Mouse (Mus musculus) thymus, adult 2 months (tissue): ENCODE measurements around the gene Klk15. TPM values are rescaled to one million over a fixed set of nuclear protein-coding genes. Genes with fewer than 3 reads are reported as not detected.
A peak's percentile ranks its signal among the peaks of the same experiment; 100 is the strongest.

ENCODE experiments used
- DNase-seq: peaks from one replicate; pipeline ENCODE4 v3.0.0; 2021
- H3K27ac ChIP-seq: fragments of 200-500 bp; 2 replicates; pipeline ENCODE4 v1.5.1; 2012; ENCODE audit warnings: low read length, control low read depth; ENCODE audit not compliant: control insufficient read depth, insufficient read depth
- H3K27me3 ChIP-seq: fragments of 200-500 bp; 2 replicates; pipeline ENCODE4 v1.6.1; 2012; ENCODE audit warnings: mild to moderate bottlenecking, low read length, moderate library complexity, mixed read lengths; ENCODE audit not compliant: control insufficient read depth, insufficient read depth
- H3K36me3 ChIP-seq: fragments of 200-500 bp; 2 replicates; pipeline ENCODE4 v1.6.1; 2012; ENCODE audit warnings: mild to moderate bottlenecking, low read length, moderate library complexity; ENCODE audit not compliant: control insufficient read depth, insufficient read depth
- H3K4me1 ChIP-seq: fragments of 200-500 bp; replicated peaks from 2 replicates; pipeline ENCODE4 v1.6.1; 2012; ENCODE audit warnings: low read length; ENCODE audit not compliant: control insufficient read depth, insufficient read depth
- H3K4me3 ChIP-seq: fragments of 200-500 bp; 2 replicates; pipeline ENCODE4 v1.5.1; 2012; ENCODE audit warnings: mild to moderate bottlenecking, low read length, control low read depth, moderate library complexity; ENCODE audit not compliant: control insufficient read depth, insufficient read depth
- CTCF ChIP-seq: fragments of 200-500 bp; IDR thresholded peaks from 2 replicates; pipeline ENCODE4 v1.5.1; 2012; ENCODE audit warnings: mild to moderate bottlenecking, control low read depth, low read length, moderate library complexity, borderline replicate concordance; ENCODE audit not compliant: control insufficient read depth, poor library complexity, insufficient read depth; ENCODE audit errors: extremely low read depth
- POLR2A ChIP-seq: fragments of 200-500 bp; IDR thresholded peaks from 2 replicates; pipeline ENCODE4 v1.6.1; 2012; ENCODE audit warnings: mild to moderate bottlenecking, low read length, control low read depth, moderate library complexity; ENCODE audit not compliant: control insufficient read depth, poor library complexity, insufficient read depth; ENCODE audit errors: extremely low read depth
- WGBS: fragments of 180-500 bp; shearing (Covaris S2); methylation state at CpG from one replicate; pipeline ENCODE4 v1.1.7; 2018; 5-methylcytosine and 5-hydroxymethylcytosine counted together
- polyA plus RNA-seq: library from polyadenylated mRNA; depleted of rRNA; stranded (reverse); fragments of >200 nt; gene quantifications from 2 replicates; pipeline ENCODE4 v1.2.3, GENCODE M21; 2012; rRNA removed

The Klk15 gene
- polyA plus RNA-seq = 0.65 and 0.70 TPM in 2 replicates

DNA sequence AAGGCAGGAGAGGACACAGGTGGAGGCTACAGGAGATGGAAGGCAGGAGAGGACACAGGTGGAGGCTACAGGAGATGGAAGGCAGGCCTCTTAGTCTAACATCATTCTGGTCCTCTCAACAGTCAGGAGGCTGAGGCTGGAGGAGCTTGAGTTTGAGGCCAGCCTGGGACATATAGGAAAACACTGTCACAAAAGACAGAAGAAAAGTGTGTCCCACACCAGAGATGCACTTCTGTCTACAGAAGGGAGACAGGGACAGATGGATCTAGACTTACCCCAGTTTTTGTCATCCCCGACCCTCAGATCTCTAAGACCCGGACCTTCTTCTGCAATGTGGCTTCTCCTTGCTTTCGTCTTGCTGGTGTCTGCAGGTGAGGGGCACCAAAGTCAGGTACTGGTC is at the start of gene Klk15:
TSS of gene Klk15 (plus strand) at position 301 of the 400 bp plus-strand sequence.
- no peaks in the 10 kb centered on the region for H3K27me3 ChIP-seq
- WGBS = 92% methylated on average over 3 of the region's 3 CpGs
- TF ChIP-seq CTCF (no peak), POLR2A (no peak)
- H3K4me3 ChIP-seq = no peak within 1 kb of the TSS
- H3K36me3 ChIP-seq = no peaks in the 10 kb centered on the region
- no peaks in the 10 kb centered on the region for H3K4me1 ChIP-seq
- DNase-seq = no peak
- H3K27ac ChIP-seq = no peak within 1 kb of the TSS

- H3K36me3 ChIP-seq = no peaks in the 10 kb centered on the region
- H3K4me1 ChIP-seq = no peaks in the 10 kb centered on the region
- TF ChIP-seq POLR2A = no peak
- TF ChIP-seq CTCF = no peak
- DNase-seq = no peak
- 67% methylated on average over 5 of the region's 5 CpGs for WGBS
- no peaks in the 10 kb centered on the region for H3K27me3 ChIP-seq
- H3K27ac ChIP-seq = no peak overlapping the region
- no peak overlapping the region for H3K4me3 ChIP-seq
Measured at GRCm38 (mm10) chr7:43891365-43891764, 42.2 kb upstream of the Klk15 start.

DNA sequence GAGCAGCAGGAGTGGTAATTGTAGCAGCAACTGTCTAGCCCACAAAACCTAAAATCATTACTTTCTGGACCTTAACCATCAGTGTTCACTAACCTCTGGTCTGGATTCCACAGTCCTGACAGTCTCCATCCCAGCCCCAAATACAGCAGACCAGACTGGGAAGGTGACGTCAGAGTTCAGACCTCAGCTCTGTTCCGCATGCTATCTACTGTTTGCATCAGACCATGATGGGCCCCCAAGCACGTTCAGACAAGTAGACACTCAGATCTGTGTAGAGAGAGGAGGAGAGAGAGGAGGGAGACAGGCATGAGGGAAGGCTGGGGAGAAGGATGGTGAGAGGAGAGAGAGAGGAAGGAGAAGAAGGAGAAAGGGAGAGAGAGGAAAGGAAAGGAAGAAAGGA is 41.8 kb upstream of the Klk15 start:
- no peaks in the 10 kb centered on the region for H3K27me3 ChIP-seq
- TF ChIP-seq CTCF (no peak), POLR2A (no peak)
- H3K36me3 ChIP-seq = no peaks in the 10 kb centered on the region
- no peak for DNase-seq
- 63% methylated on average over 3 of the region's 3 CpGs for WGBS
- H3K27ac ChIP-seq = no peak overlapping the region
- H3K4me1 ChIP-seq = no peaks in the 10 kb centered on the region
- no peak overlapping the region for H3K4me3 ChIP-seq

DNA sequence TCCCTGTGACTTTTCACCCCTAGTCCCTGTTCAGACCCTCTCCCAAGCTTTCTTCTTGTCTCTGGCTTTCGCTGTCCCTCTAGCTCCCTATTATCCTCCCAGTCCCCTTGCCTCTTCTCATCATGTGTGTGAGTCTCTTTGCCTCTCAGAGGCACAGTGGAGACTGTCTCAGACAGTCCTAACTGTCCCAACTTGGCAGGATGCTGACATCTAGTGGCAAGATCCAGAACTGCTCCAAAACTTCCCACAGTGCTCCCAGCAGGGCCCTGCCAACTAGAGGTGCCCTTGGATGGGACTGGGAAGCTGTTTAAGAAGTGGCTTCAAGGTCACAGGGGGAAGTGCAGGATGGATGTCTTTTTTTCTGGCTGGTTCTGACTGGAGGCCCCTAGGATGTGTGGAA is 38.7 kb upstream of the Klk15 start:
- Histone ChIP-seq H3K4me3 (no peak overlapping the region), H3K4me1 (no peaks in the 10 kb centered on the region), H3K36me3 (no peaks in the 10 kb centered on the region), H3K27ac (no peak overlapping the region), H3K27me3 (no peaks in the 10 kb centered on the region)
- peak; percentile 72 for DNase-seq
- TF ChIP-seq CTCF (peak; percentile 67; the same call in 1 of the 2 replicates), POLR2A (no peak)
- WGBS = 12% methylated on average over 1 of the region's 1 CpGs

- H3K27ac ChIP-seq = no peak overlapping the region
- H3K36me3 ChIP-seq = no peaks in the 10 kb centered on the region
- DNase-seq = no peak
- H3K4me1 ChIP-seq = no peaks in the 10 kb centered on the region
- WGBS = 67% methylated on average over 9 of the region's 9 CpGs
- no peak overlapping the region for H3K4me3 ChIP-seq
- no peaks in the 10 kb centered on the region for H3K27me3 ChIP-seq
- TF ChIP-seq POLR2A (no peak), CTCF (no peak)
Measured at GRCm38 (mm10) chr7:43914821-43915220, 18.7 kb upstream of the Klk15 start.

- Histone ChIP-seq H3K36me3 (no peaks in the 10 kb centered on the region), H3K27ac (no peak overlapping the region), H3K4me1 (no peaks in the 10 kb centered on the region), H3K27me3 (no peaks in the 10 kb centered on the region), H3K4me3 (no peak overlapping the region)
- TF ChIP-seq POLR2A (no peak), CTCF (no peak)
- DNase-seq = no peak
- WGBS = 83% methylated on average over 13 of the region's 13 CpGs
Measured at GRCm38 (mm10) chr7:43918426-43918825, 15.1 kb upstream of the Klk15 start.

DNA sequence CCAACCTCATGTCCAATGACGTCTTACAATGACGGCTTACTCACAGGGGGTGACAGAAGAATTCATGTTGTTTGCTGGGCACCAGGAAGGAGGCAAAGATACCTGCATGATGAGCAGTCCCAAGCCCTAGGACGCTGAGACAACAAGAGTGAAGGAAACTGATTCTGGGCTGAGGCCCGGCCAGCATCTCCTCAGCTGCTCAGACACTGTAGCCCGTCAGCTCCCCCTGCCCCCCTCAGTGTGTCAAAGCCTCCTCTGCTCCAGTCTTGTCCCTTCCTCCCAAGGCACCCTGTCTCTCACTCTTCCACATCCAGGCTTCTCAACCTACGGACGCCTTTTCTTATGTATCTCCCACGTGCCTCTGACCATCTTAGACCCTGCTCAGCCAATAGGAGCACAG is 14.7 kb upstream of the Klk15 start:
- H3K27me3 ChIP-seq = no peaks in the 10 kb centered on the region
- H3K27ac ChIP-seq = no peak overlapping the region
- TF ChIP-seq CTCF (no peak), POLR2A (no peak)
- H3K4me3 ChIP-seq = no peak overlapping the region
- WGBS = 82% methylated on average over 8 of the region's 8 CpGs
- no peak for DNase-seq
- H3K4me1 ChIP-seq = no peaks in the 10 kb centered on the region
- H3K36me3 ChIP-seq = no peaks in the 10 kb centered on the region
